Mouse (Mus musculus): ENCODE measurements around the gene Lsmem1. TPM values are rescaled to one million over a fixed set of nuclear protein-coding genes. Genes with fewer than 3 reads are reported as not detected.

Lsmem1 gene
- polyA plus RNA-seq, 1 experiment: 2.0 TPM

DNA sequence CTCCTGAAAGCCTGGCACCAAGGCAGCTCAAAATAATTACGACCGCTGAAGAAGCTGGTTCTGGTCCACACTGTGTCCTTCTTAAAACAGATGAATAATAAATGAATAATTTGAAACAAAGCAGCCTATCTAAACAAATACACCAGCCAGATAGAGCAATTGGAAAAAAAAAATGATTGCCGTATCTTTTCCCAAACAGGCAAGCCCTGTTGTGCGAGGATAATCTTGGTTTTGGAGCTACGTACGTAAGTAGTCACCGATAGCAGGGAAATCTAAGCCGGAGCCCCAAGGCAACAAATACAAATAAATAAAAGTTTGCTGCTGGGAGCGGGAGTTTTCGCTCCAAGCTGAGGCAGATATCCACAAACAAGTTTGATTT is 66.1 kb downstream of the Lsmem1 start:
- Histone ChIP-seq H3K27ac (ENCODE audit: insufficient read depth, low read length) (no peak overlapping the region), H3K4me3 (replicated peaks; ENCODE audit: insufficient read depth, low read depth, low read length) (no peak overlapping the region), H3K27me3 (ENCODE audit: control insufficient read depth, insufficient read depth, low read length) (peaks cover 3% of the 10 kb centered on the region; the same call in 1 of the 2 replicates), H3K4me1 (ENCODE audit: control insufficient read depth, insufficient read depth, low read length) (no peaks in the 10 kb centered on the region; the same call in 1 of the 2 replicates)
- TF ChIP-seq POLR2A (IDR thresholded peaks at IDR 0.05; ENCODE audit: borderline replicate concordance, insufficient read depth, low read length) (no peak), CTCF (IDR thresholded peaks at IDR 0.05; ENCODE audit: borderline replicate concordance, insufficient read depth, low read depth, low read length) (no peak)
- DNase-seq: no peak
- 18% methylated on average over 10 of the region's 10 CpGs for WGBS

Other genes starting within 250 kb of the Lsmem1 start
- 24.0 and 25.4 TPM in 2 replicates for gene Arl4a, start 161.5 kb downstream of the Lsmem1 start, polyA plus RNA-seq (2012; rRNA removed)
- gene Scin, start 65.3 kb downstream of the Lsmem1 start, polyA plus RNA-seq (2012; rRNA removed): 0.25 and 0.35 TPM in 2 replicates
- gene Ifrd1, start 49.0 kb upstream of the Lsmem1 start, polyA plus RNA-seq (2012; rRNA removed): 52.4 and 59.0 TPM in 2 replicates
- 14.3 and 15.8 TPM in 2 replicates for gene Zfp277, start 246.4 kb upstream of the Lsmem1 start, polyA plus RNA-seq (2012; rRNA removed)
- gene Dock4, start 246.5 kb upstream of the Lsmem1 start, polyA plus RNA-seq (2012; rRNA removed): 35.6 and 41.5 TPM in 2 replicates

Data from cerebellum, adult 2 months (tissue).